Mouse (Mus musculus) kidney, postnatal 0 days (tissue): ENCODE data around the gene Jam3. TPM values are rescaled to one million over a fixed set of nuclear protein-coding genes. Genes with fewer than 3 reads are reported as not detected.

Experiments
- ATAC-seq: fragments of 200-750 bp; cut with Nextera tagmentation; replicated peaks from 2 replicates; pipeline ENCODE4 v1.8.0; 2017; ENCODE audit warnings: low read depth, moderate number of reproducible peaks, moderate TSS enrichment, moderate library complexity; ENCODE audit not compliant: low FRiP score
- DNase-seq: peaks from one replicate; pipeline ENCODE4 v3.0.0-alpha.2; 2016; ENCODE audit warnings: low spot score
- H3K27ac ChIP-seq: fragments of 300-500 bp; sonication (generic); 2 replicates; pipeline ENCODE4 v1.5.1; 2014; ENCODE audit warnings: mild to moderate bottlenecking
- H3K27me3 ChIP-seq: fragments of 300-500 bp; sonication (generic); 2 replicates; pipeline ENCODE4 v1.6.1; 2014; ENCODE audit warnings: low read length, mixed read lengths; ENCODE audit not compliant: insufficient read depth
- H3K36me3 ChIP-seq: fragments of 300-500 bp; sonication (generic); 2 replicates; pipeline ENCODE4 v1.6.1; 2014; ENCODE audit warnings: low read length, mixed read lengths; ENCODE audit not compliant: insufficient read depth
- H3K4me1 ChIP-seq: fragments of 300-500 bp; sonication (generic); replicated peaks from 2 replicates; pipeline ENCODE4 v1.6.1; 2014; ENCODE audit warnings: antibody characterized with exemption, low read length, mixed read lengths; ENCODE audit not compliant: insufficient read depth
- H3K4me2 ChIP-seq: fragments of 300-500 bp; sonication (generic); 2 replicates; pipeline ENCODE4 v1.6.1; 2014; ENCODE audit warnings: mild to moderate bottlenecking, low read length, moderate library complexity, mixed read lengths
- H3K4me3 ChIP-seq: fragments of 300-500 bp; sonication (generic); replicated peaks from 2 replicates; pipeline ENCODE4 v1.5.1; 2014; ENCODE audit warnings: low read depth, low read length
- H3K9ac ChIP-seq: fragments of 300-500 bp; sonication (generic); 2 replicates; pipeline ENCODE4 v1.6.1; 2014; ENCODE audit warnings: low read depth, low read length
- H3K9me3 ChIP-seq: fragments of 300-500 bp; sonication (generic); replicated peaks from 2 replicates; pipeline ENCODE4 v1.6.1; 2016; ENCODE audit warnings: low read length, inconsistent platforms, mixed read lengths
- CTCF ChIP-seq: IDR thresholded peaks from 2 replicates; pipeline ENCODE4 v1.5.1; 2016; ENCODE audit warnings: antibody characterized with exemption, low read depth, mild to moderate bottlenecking, moderate library complexity
- WGBS: fragments of 180-500 bp; shearing (Covaris S2); extraction: QIAGEN DNeasy Blood & Tissue Kit; methylation state at CpG from one replicate; pipeline ENCODE4 v1.1.7; 2014; 5-methylcytosine and 5-hydroxymethylcytosine counted together
- polyA plus RNA-seq: library from polyadenylated mRNA; unstranded; fragments of >200 nt; fragmentation: Nextera tagmentation; extraction: Ambion mirVana; gene quantifications from 2 replicates; pipeline ENCODE4 v1.2.1, GENCODE M21; 2015

The Jam3 gene
- polyA plus RNA-seq, 1 experiment from 2014 or later, result 56.8 TPM

GRCm38 (mm10) chr9:27182087-27182486 lies 26.9 kb upstream of the Jam3 start:
- H3K4me3 ChIP-seq, result no peak overlapping the region
- no peaks in the 10 kb centered on the region for H3K27me3 ChIP-seq
- no peaks in the 10 kb centered on the region for H3K9me3 ChIP-seq
- no peak overlapping the region for H3K4me2 ChIP-seq
- no peak overlapping the region for H3K27ac ChIP-seq
- no peak overlapping the region for H3K9ac ChIP-seq
- WGBS, result 71% methylated on average over 5 of the region's 5 CpGs
- TF ChIP-seq CTCF, result no peak
- H3K36me3 ChIP-seq, result no peaks in the 10 kb centered on the region
- DNase-seq (no peak), ATAC-seq (no peak)
- H3K4me1 ChIP-seq, result no peaks in the 10 kb centered on the region

- H3K4me2 ChIP-seq, result no peak overlapping the region
- TF ChIP-seq CTCF, result peak; percentile 44
- no peaks in the 10 kb centered on the region for H3K4me1 ChIP-seq
- H3K36me3 ChIP-seq, result no peaks in the 10 kb centered on the region
- no peak overlapping the region for H3K9ac ChIP-seq
- no peak overlapping the region for H3K4me3 ChIP-seq
- no peak overlapping the region for H3K27ac ChIP-seq
- ATAC-seq (no peak), DNase-seq (no peak)
- H3K9me3 ChIP-seq, result no peaks in the 10 kb centered on the region
- no peaks in the 10 kb centered on the region for H3K27me3 ChIP-seq
- WGBS, result 47% methylated on average over 3 of the region's 3 CpGs
These were observed 25.3 kb upstream of the Jam3 start for GRCm38 (mm10) chr9:27180492-27180891.

- Histone ChIP-seq H3K27me3 (no peaks in the 10 kb centered on the region), H3K36me3 (no peaks in the 10 kb centered on the region), H3K4me2 (no peak overlapping the region), H3K4me3 (no peak overlapping the region), H3K4me1 (no peaks in the 10 kb centered on the region), H3K9me3 (no peaks in the 10 kb centered on the region), H3K9ac (no peak overlapping the region), H3K27ac (no peak overlapping the region)
- no peak for TF ChIP-seq CTCF
- WGBS, result 52% methylated on average over 4 of the region's 4 CpGs
- DNase-seq (no peak), ATAC-seq (no peak)
These were observed 23.7 kb upstream of the Jam3 start for GRCm38 (mm10) chr9:27178935-27179334.

GRCm38 (mm10) chr9:27176154-27176553 lies 20.9 kb upstream of the Jam3 start:
- ATAC-seq (0 out of 2 replicates have a peak, but pooled peaks have one; percentile 65), DNase-seq (peak; percentile 95)
- no peaks in the 10 kb centered on the region for H3K4me1 ChIP-seq
- no peaks in the 10 kb centered on the region for H3K27me3 ChIP-seq
- WGBS, result 1% methylated on average over 2 of the region's 2 CpGs
- no peak overlapping the region for H3K4me3 ChIP-seq
- no peak overlapping the region for H3K9ac ChIP-seq
- no peak overlapping the region for H3K4me2 ChIP-seq
- no peaks in the 10 kb centered on the region for H3K36me3 ChIP-seq
- H3K27ac ChIP-seq, result no peak overlapping the region
- H3K9me3 ChIP-seq, result no peaks in the 10 kb centered on the region
- TF ChIP-seq CTCF, result peak; percentile 96

GRCm38 (mm10) chr9:27175682-27176081 lies 20.5 kb upstream of the Jam3 start:
- no peak for ATAC-seq
- WGBS, result 88% methylated on average over 6 of the region's 6 CpGs
- H3K9me3 ChIP-seq, result no peaks in the 10 kb centered on the region

GRCm38 (mm10) chr9:27175241-27175640 lies 20.0 kb upstream of the Jam3 start:
- no peaks in the 10 kb centered on the region for H3K9me3 ChIP-seq
- H3K27ac ChIP-seq, result no peak overlapping the region
- no peaks in the 10 kb centered on the region for H3K36me3 ChIP-seq
- H3K9ac ChIP-seq, result no peak overlapping the region
- 87% methylated on average over 13 of the region's 13 CpGs for WGBS
- H3K4me3 ChIP-seq, result no peak overlapping the region
- DNase-seq (no peak), ATAC-seq (no peak)
- H3K27me3 ChIP-seq, result no peaks in the 10 kb centered on the region
- no peak overlapping the region for H3K4me2 ChIP-seq
- no peaks in the 10 kb centered on the region for H3K4me1 ChIP-seq
- TF ChIP-seq CTCF, result no peak

More at GRCm38 (mm10) chr9:27175682-27176081, 20.5 kb upstream of the Jam3 start:
- Histone ChIP-seq H3K36me3 (no peaks in the 10 kb centered on the region), H3K27me3 (no peaks in the 10 kb centered on the region), H3K4me3 (no peak overlapping the region), H3K4me2 (no peak overlapping the region), H3K9ac (no peak overlapping the region), H3K4me1 (no peaks in the 10 kb centered on the region), H3K27ac (no peak overlapping the region)
- DNase-seq, result no peak
- no peak for TF ChIP-seq CTCF

- Histone ChIP-seq H3K27ac (no peak overlapping the region), H3K4me1 (no peaks in the 10 kb centered on the region), H3K27me3 (no peaks in the 10 kb centered on the region), H3K36me3 (no peaks in the 10 kb centered on the region), H3K9me3 (no peaks in the 10 kb centered on the region), H3K4me3 (no peak overlapping the region), H3K4me2 (no peak overlapping the region), H3K9ac (no peak overlapping the region)
- WGBS, result 66% methylated on average over 5 of the region's 5 CpGs
- no peak for ATAC-seq
- no peak for TF ChIP-seq CTCF
- no peak for DNase-seq
These were observed 18.9 kb upstream of the Jam3 start for GRCm38 (mm10) chr9:27174079-27174478.
